Mouse (Mus musculus): ENCODE measurements at regions not wholly inside any gene's neighbourhood (a gene's known extent, or its start where the extent isn't known, plus 50 kb on each side); places are given as distances from the start of the nearest gene placed in this dataset.

GRCm38 (mm10) chr8:82529153-82529552 is 126.1 kb upstream of the Il15 start:
- H3K27me3 ChIP-seq (ENCODE audit: control insufficient read depth, insufficient read depth, low read length): no peaks in the 10 kb centered on the region
- H3K9me3 ChIP-seq (ENCODE audit: control insufficient read depth, low read length): no peaks in the 10 kb centered on the region
- H3K4me2 ChIP-seq (ENCODE audit: low read length): no peak overlapping the region
- H3K4me3 ChIP-seq (replicated peaks; ENCODE audit: low read depth, low read length): no peak overlapping the region
- DNase-seq: no peak
- no peak overlapping the region for H3K9ac ChIP-seq (replicated peaks; ENCODE audit: low read length)
- no peaks in the 10 kb centered on the region for H3K4me1 ChIP-seq (ENCODE audit: control insufficient read depth, insufficient read depth, low read length)
- no peaks in the 10 kb centered on the region for H3K36me3 ChIP-seq (ENCODE audit: control insufficient read depth, insufficient read depth, low read length)
- WGBS: 89% methylated on average over 3 of the region's 3 CpGs
- no peak overlapping the region for H3K27ac ChIP-seq (replicated peaks; ENCODE audit: low read depth, low read length)
- no peak for ATAC-seq (ENCODE audit: low FRiP score, low TSS enrichment)

GRCm38 (mm10) chr8:82523866-82524265 is 120.8 kb upstream of the Il15 start:
- H3K9ac ChIP-seq (replicated peaks; ENCODE audit: low read length): no peak overlapping the region
- no peak for ATAC-seq (ENCODE audit: low FRiP score, low TSS enrichment)
- no peak for DNase-seq
- H3K4me1 ChIP-seq (ENCODE audit: control insufficient read depth, insufficient read depth, low read length): no peaks in the 10 kb centered on the region
- H3K27ac ChIP-seq (replicated peaks; ENCODE audit: low read depth, low read length): no peak overlapping the region
- WGBS: 97% methylated on average over 14 of the region's 14 CpGs
- no peak overlapping the region for H3K4me3 ChIP-seq (replicated peaks; ENCODE audit: low read depth, low read length)
- H3K4me2 ChIP-seq (ENCODE audit: low read length): no peak overlapping the region
- no peaks in the 10 kb centered on the region for H3K9me3 ChIP-seq (ENCODE audit: control insufficient read depth, low read length)
- H3K36me3 ChIP-seq (ENCODE audit: control insufficient read depth, insufficient read depth, low read length): no peaks in the 10 kb centered on the region
- no peaks in the 10 kb centered on the region for H3K27me3 ChIP-seq (ENCODE audit: control insufficient read depth, insufficient read depth, low read length)

- H3K9me3 ChIP-seq (ENCODE audit: control insufficient read depth, low read length): no peaks in the 10 kb centered on the region
- H3K4me3 ChIP-seq (replicated peaks; ENCODE audit: low read depth, low read length): no peak overlapping the region
- H3K4me2 ChIP-seq (ENCODE audit: low read length): no peak overlapping the region
- no peaks in the 10 kb centered on the region for H3K27me3 ChIP-seq (ENCODE audit: control insufficient read depth, insufficient read depth, low read length)
- no peaks in the 10 kb centered on the region for H3K36me3 ChIP-seq (ENCODE audit: control insufficient read depth, insufficient read depth, low read length)
- 90% methylated on average over 2 of the region's 2 CpGs for WGBS
- no peaks in the 10 kb centered on the region for H3K4me1 ChIP-seq (ENCODE audit: control insufficient read depth, insufficient read depth, low read length)
- H3K27ac ChIP-seq (replicated peaks; ENCODE audit: low read depth, low read length): no peak overlapping the region
- ATAC-seq (ENCODE audit: low FRiP score, low TSS enrichment) (no peak), DNase-seq (no peak)
- H3K9ac ChIP-seq (replicated peaks; ENCODE audit: low read length): no peak overlapping the region
Observed at GRCm38 (mm10) chr8:82498496-82498895, 95.5 kb upstream of the Il15 start.

GRCm38 (mm10) chr8:82477856-82478255 is 74.8 kb upstream of the Il15 start:
- Histone ChIP-seq H3K4me1 (ENCODE audit: control insufficient read depth, insufficient read depth, low read length) (no peaks in the 10 kb centered on the region), H3K4me2 (ENCODE audit: low read length) (no peak overlapping the region), H3K4me3 (replicated peaks; ENCODE audit: low read depth, low read length) (no peak overlapping the region), H3K27me3 (ENCODE audit: control insufficient read depth, insufficient read depth, low read length) (no peaks in the 10 kb centered on the region), H3K36me3 (ENCODE audit: control insufficient read depth, insufficient read depth, low read length) (no peaks in the 10 kb centered on the region), H3K27ac (replicated peaks; ENCODE audit: low read depth, low read length) (no peak overlapping the region), H3K9ac (replicated peaks; ENCODE audit: low read length) (no peak overlapping the region), H3K9me3 (ENCODE audit: control insufficient read depth, low read length) (no peaks in the 10 kb centered on the region)
- ATAC-seq (ENCODE audit: low FRiP score, low TSS enrichment): no peak
- DNase-seq: no peak
- 19% methylated on average over 5 of the region's 5 CpGs for WGBS

GRCm38 (mm10) chr8:82477426-82477769 is 74.4 kb upstream of the Il15 start:
- no peak for ATAC-seq (ENCODE audit: low FRiP score, low TSS enrichment)
- H3K4me3 ChIP-seq (replicated peaks; ENCODE audit: low read depth, low read length): no peak overlapping the region
- WGBS: 6% methylated on average over 2 of the region's 2 CpGs
- no peak overlapping the region for H3K4me2 ChIP-seq (ENCODE audit: low read length)
- H3K9ac ChIP-seq (replicated peaks; ENCODE audit: low read length): no peak overlapping the region
- H3K4me1 ChIP-seq (ENCODE audit: control insufficient read depth, insufficient read depth, low read length): no peaks in the 10 kb centered on the region
- no peak overlapping the region for H3K27ac ChIP-seq (replicated peaks; ENCODE audit: low read depth, low read length)
- H3K27me3 ChIP-seq (ENCODE audit: control insufficient read depth, insufficient read depth, low read length): no peaks in the 10 kb centered on the region
- DNase-seq: no peak
- H3K9me3 ChIP-seq (ENCODE audit: control insufficient read depth, low read length): no peaks in the 10 kb centered on the region
- H3K36me3 ChIP-seq (ENCODE audit: control insufficient read depth, insufficient read depth, low read length): no peaks in the 10 kb centered on the region

- Histone ChIP-seq H3K9ac (replicated peaks; ENCODE audit: low read length) (no peak overlapping the region), H3K4me1 (ENCODE audit: control insufficient read depth, insufficient read depth, low read length) (no peaks in the 10 kb centered on the region), H3K4me3 (replicated peaks; ENCODE audit: low read depth, low read length) (no peak overlapping the region), H3K36me3 (ENCODE audit: control insufficient read depth, insufficient read depth, low read length) (no peaks in the 10 kb centered on the region), H3K27ac (replicated peaks; ENCODE audit: low read depth, low read length) (no peak overlapping the region), H3K9me3 (ENCODE audit: control insufficient read depth, low read length) (no peaks in the 10 kb centered on the region), H3K27me3 (ENCODE audit: control insufficient read depth, insufficient read depth, low read length) (no peaks in the 10 kb centered on the region), H3K4me2 (ENCODE audit: low read length) (no peak overlapping the region)
- DNase-seq (peak; percentile 1), ATAC-seq (ENCODE audit: low FRiP score, low TSS enrichment) (no peak)
- WGBS: 44% methylated on average over 7 of the region's 7 CpGs
Observed at GRCm38 (mm10) chr8:82476708-82477425, 73.8 kb upstream of the Il15 start.

- H3K27ac ChIP-seq (replicated peaks; ENCODE audit: low read depth, low read length): no peak overlapping the region
- no peak overlapping the region for H3K9ac ChIP-seq (replicated peaks; ENCODE audit: low read length)
- no peak overlapping the region for H3K4me2 ChIP-seq (ENCODE audit: low read length)
- 83% methylated on average over 2 of the region's 2 CpGs for WGBS
- H3K27me3 ChIP-seq (ENCODE audit: control insufficient read depth, insufficient read depth, low read length): no peaks in the 10 kb centered on the region
- no peaks in the 10 kb centered on the region for H3K36me3 ChIP-seq (ENCODE audit: control insufficient read depth, insufficient read depth, low read length)
- no peaks in the 10 kb centered on the region for H3K4me1 ChIP-seq (ENCODE audit: control insufficient read depth, insufficient read depth, low read length)
- no peak for ATAC-seq (ENCODE audit: low FRiP score, low TSS enrichment)
- DNase-seq: no peak
- H3K9me3 ChIP-seq (ENCODE audit: control insufficient read depth, low read length): no peaks in the 10 kb centered on the region
- no peak overlapping the region for H3K4me3 ChIP-seq (replicated peaks; ENCODE audit: low read depth, low read length)
Observed at GRCm38 (mm10) chr8:82473266-82473665, 70.2 kb upstream of the Il15 start.

GRCm38 (mm10) chr8:82471825-82472224 is 68.8 kb upstream of the Il15 start:
- H3K4me2 ChIP-seq (ENCODE audit: low read length): no peak overlapping the region
- DNase-seq: no peak

GRCm38 (mm10) chr8:82469824-82470223 is 66.8 kb upstream of the Il15 start:
- no peak overlapping the region for H3K4me2 ChIP-seq (ENCODE audit: low read length)
- ATAC-seq (ENCODE audit: low FRiP score, low TSS enrichment) (no peak), DNase-seq (no peak)
- H3K36me3 ChIP-seq (ENCODE audit: control insufficient read depth, insufficient read depth, low read length): no peaks in the 10 kb centered on the region
- no peak overlapping the region for H3K27ac ChIP-seq (replicated peaks; ENCODE audit: low read depth, low read length)
- H3K27me3 ChIP-seq (ENCODE audit: control insufficient read depth, insufficient read depth, low read length): no peaks in the 10 kb centered on the region
- no peaks in the 10 kb centered on the region for H3K9me3 ChIP-seq (ENCODE audit: control insufficient read depth, low read length)
- H3K4me3 ChIP-seq (replicated peaks; ENCODE audit: low read depth, low read length): no peak overlapping the region
- H3K9ac ChIP-seq (replicated peaks; ENCODE audit: low read length): no peak overlapping the region
- H3K4me1 ChIP-seq (ENCODE audit: control insufficient read depth, insufficient read depth, low read length): no peaks in the 10 kb centered on the region

More at GRCm38 (mm10) chr8:82471825-82472224, 68.8 kb upstream of the Il15 start:
- Histone ChIP-seq H3K4me1 (ENCODE audit: control insufficient read depth, insufficient read depth, low read length) (no peaks in the 10 kb centered on the region), H3K27ac (replicated peaks; ENCODE audit: low read depth, low read length) (no peak overlapping the region), H3K9me3 (ENCODE audit: control insufficient read depth, low read length) (no peaks in the 10 kb centered on the region), H3K4me3 (replicated peaks; ENCODE audit: low read depth, low read length) (no peak overlapping the region), H3K27me3 (ENCODE audit: control insufficient read depth, insufficient read depth, low read length) (no peaks in the 10 kb centered on the region), H3K9ac (replicated peaks; ENCODE audit: low read length) (no peak overlapping the region), H3K36me3 (ENCODE audit: control insufficient read depth, insufficient read depth, low read length) (no peaks in the 10 kb centered on the region)
- no peak for ATAC-seq (ENCODE audit: low FRiP score, low TSS enrichment)
- WGBS: no CpG with 5 or more reads among the region's 1 CpGs

Data from midbrain, embryonic 14.5 days (tissue).